Mouse (Mus musculus) heart, embryonic 11.5 days (tissue): Measurements from ENCODE around the gene Hsd17b2. TPM values are rescaled to one million over a fixed set of nuclear protein-coding genes. Genes with fewer than 3 reads are reported as not detected.

Experiments
- ATAC-seq: fragments of 200-750 bp; cut with Nextera tagmentation; replicated peaks from 2 replicates; pipeline ENCODE4 v1.8.0; 2017; ENCODE audit warnings: moderate library complexity; ENCODE audit not compliant: insufficient number of reproducible peaks, low FRiP score, low TSS enrichment
- H3K27ac ChIP-seq: fragments of 300-500 bp; sonication (generic); 2 replicates; pipeline ENCODE4 v1.5.1; 2014; ENCODE audit warnings: mild to moderate bottlenecking, low read depth, low read length
- H3K27me3 ChIP-seq: fragments of 300-500 bp; sonication (generic); 2 replicates; pipeline ENCODE4 v1.6.1; 2014; ENCODE audit warnings: mild to moderate bottlenecking, low read length, mixed read lengths; ENCODE audit not compliant: control insufficient read depth, insufficient read depth
- H3K36me3 ChIP-seq: fragments of 300-500 bp; sonication (generic); 2 replicates; pipeline ENCODE4 v1.6.1; 2014; ENCODE audit warnings: mild to moderate bottlenecking, low read length, moderate library complexity, mixed read lengths; ENCODE audit not compliant: control insufficient read depth, insufficient read depth
- H3K4me1 ChIP-seq: fragments of 300-500 bp; sonication (generic); 2 replicates; pipeline ENCODE4 v1.6.1; 2014; ENCODE audit warnings: low read length; ENCODE audit not compliant: control insufficient read depth, insufficient read depth
- H3K4me2 ChIP-seq: fragments of 300-500 bp; sonication (generic); 2 replicates; pipeline ENCODE4 v1.6.1; 2014; ENCODE audit warnings: mild to moderate bottlenecking, moderate library complexity
- H3K4me3 ChIP-seq: fragments of 300-500 bp; sonication (generic); 2 replicates; pipeline ENCODE4 v1.5.1; 2014; ENCODE audit warnings: low read depth, low read length
- H3K9ac ChIP-seq: fragments of 300-500 bp; sonication (generic); 2 replicates; pipeline ENCODE4 v1.6.1; 2014; ENCODE audit warnings: mild to moderate bottlenecking, low read depth, low read length, moderate library complexity
- H3K9me3 ChIP-seq: fragments of 300-500 bp; sonication (generic); replicated peaks from 2 replicates; pipeline ENCODE4 v1.6.1; 2016; ENCODE audit warnings: low read length; ENCODE audit not compliant: control insufficient read depth
- WGBS: fragments of 180-500 bp; shearing (Covaris S2); extraction: QIAGEN DNeasy Blood & Tissue Kit; methylation state at CpG from one replicate; pipeline ENCODE4 v1.1.7; 2014; ENCODE audit not compliant: insufficient replicate concordance; 5-methylcytosine and 5-hydroxymethylcytosine counted together
- polyA plus RNA-seq: library from polyadenylated mRNA; unstranded; fragments of >200 nt; fragmentation: Nextera tagmentation; extraction: Ambion mirVana; gene quantifications from 2 replicates; pipeline ENCODE4 v1.2.1, GENCODE M21; 2014

The Hsd17b2 gene
- polyA plus RNA-seq, 1 experiment from 2014 or later, result 0.34 TPM

DNA sequence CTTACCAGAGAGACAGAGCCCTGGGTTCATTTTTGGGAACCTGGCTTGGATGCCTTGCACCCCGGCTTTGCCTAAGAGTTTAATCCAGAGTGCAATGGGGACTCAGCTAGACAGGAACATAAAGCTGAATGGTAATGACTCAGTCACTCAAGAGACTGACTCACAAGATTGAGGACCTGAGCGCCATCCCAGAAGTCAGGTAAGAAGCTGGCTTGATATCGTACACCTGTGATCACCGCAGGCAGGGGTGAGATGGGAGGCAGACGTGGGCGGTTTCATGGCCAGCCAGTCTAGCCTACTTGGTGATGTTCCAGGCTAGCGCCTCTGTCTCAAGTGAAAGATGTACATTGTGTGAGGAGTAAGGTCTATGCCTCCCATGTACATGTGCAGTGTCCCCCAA, 81.3 kb downstream of the Hsd17b2 start:
- Histone ChIP-seq H3K36me3 (peaks cover 6% of the 10 kb centered on the region; the same call in 1 of the 2 replicates), H3K27ac (no peak overlapping the region), H3K27me3 (no peaks in the 10 kb centered on the region), H3K4me3 (no peak overlapping the region), H3K4me2 (no peak overlapping the region), H3K9ac (no peak overlapping the region), H3K4me1 (no peaks in the 10 kb centered on the region), H3K9me3 (0 out of 2 replicates have a peak, but pooled peaks cover 4% of the 10 kb centered on the region)
- ATAC-seq, result no peak
- 90% methylated on average over 7 of the region's 7 CpGs for WGBS

DNA sequence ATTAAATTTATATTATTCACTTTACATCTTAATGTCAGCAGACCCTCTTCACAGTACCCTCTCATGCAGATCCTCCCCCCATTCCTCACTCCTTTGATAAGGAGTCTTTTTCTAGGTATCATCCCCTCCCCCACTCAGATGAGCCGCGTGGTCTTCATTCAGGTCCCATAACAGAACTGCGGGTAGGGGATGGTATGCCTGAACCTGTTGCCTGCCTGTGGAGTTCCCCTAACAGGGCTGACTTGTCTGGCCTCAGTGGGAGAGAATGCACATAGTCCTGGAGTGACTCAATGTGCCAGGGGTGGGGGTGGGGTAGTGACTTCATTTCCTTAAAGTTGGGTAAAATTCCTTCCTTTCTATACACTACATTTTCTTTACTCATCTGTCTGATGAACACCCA, 84.7 kb downstream of the Hsd17b2 start:
- no peak overlapping the region for H3K27ac ChIP-seq
- no peak overlapping the region for H3K4me3 ChIP-seq
- WGBS, result 84% methylated on average over 3 of the region's 3 CpGs

DNA sequence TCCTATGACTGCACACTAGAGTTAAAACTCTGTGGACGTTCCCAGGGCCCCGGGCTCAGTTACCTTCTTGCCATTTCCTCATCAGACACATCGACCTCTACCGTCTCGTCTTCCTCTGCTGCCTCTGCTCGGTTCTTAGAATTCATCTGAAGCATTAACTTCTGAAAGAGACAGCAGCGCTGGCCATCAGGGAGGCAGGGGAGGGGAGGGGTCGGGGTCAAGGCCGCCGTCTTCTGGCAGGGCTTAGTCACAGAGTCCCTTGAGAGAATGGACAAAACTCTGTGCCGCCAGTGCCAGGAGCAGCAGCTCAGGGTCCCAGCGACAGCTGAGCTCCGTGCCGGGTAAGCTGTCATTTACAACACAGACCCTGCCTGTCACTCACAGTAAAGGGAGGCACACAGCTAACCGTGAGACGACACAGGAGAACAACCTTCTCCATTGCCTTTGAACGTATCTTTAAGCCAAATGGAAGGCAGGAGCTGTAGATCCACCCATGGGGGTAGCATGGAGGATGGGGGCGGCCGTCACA, 91.0 kb downstream of the Hsd17b2 start:
- no peak overlapping the region for H3K9ac ChIP-seq
- no peak overlapping the region for H3K4me3 ChIP-seq
- H3K27ac ChIP-seq, result no peak overlapping the region
- H3K4me1 ChIP-seq, result no peaks in the 10 kb centered on the region
- H3K27me3 ChIP-seq, result no peaks in the 10 kb centered on the region
- H3K36me3 ChIP-seq, result peaks cover 34% of the 10 kb centered on the region
- WGBS, result 88% methylated on average over 19 of the region's 19 CpGs
- H3K9me3 ChIP-seq, result no peaks in the 10 kb centered on the region
- no peak for ATAC-seq
- H3K4me2 ChIP-seq, result no peak overlapping the region

More for the DNA sequence above, 84.7 kb downstream of the Hsd17b2 start:
- no peaks in the 10 kb centered on the region for H3K27me3 ChIP-seq
- H3K9ac ChIP-seq, result no peak overlapping the region
- no peak overlapping the region for H3K4me2 ChIP-seq
- ATAC-seq, result no peak
- H3K9me3 ChIP-seq, result 0 out of 2 replicates have a peak, but pooled peaks cover 4% of the 10 kb centered on the region
- H3K36me3 ChIP-seq, result peaks cover 16% of the 10 kb centered on the region
- no peaks in the 10 kb centered on the region for H3K4me1 ChIP-seq

DNA sequence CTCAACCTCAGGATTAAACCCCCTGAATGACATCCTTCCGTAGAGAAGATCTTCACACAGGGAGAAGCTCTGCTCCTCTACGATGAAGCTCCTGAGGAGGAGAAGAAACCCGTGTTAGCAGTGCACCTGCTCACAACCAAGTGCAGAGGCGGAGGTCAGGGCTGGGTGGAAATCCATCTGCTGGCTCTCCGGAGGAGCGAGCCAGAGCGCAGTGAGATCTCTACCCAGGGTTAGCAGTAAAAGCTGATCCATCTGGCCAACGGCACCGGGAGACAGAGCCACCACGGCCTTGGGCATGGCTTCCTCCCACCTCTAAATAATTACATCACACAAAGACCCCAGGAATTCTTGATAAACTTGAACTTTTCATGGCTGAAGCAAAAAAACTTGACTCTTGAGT, 92.9 kb downstream of the Hsd17b2 start:
- Histone ChIP-seq H3K27me3 (no peaks in the 10 kb centered on the region), H3K9me3 (no peaks in the 10 kb centered on the region), H3K4me3 (no peak overlapping the region), H3K36me3 (peaks cover 24% of the 10 kb centered on the region), H3K4me1 (no peaks in the 10 kb centered on the region), H3K27ac (no peak overlapping the region), H3K4me2 (no peak overlapping the region), H3K9ac (no peak overlapping the region)
- no peak for ATAC-seq
- 90% methylated on average over 10 of the region's 10 CpGs for WGBS

DNA sequence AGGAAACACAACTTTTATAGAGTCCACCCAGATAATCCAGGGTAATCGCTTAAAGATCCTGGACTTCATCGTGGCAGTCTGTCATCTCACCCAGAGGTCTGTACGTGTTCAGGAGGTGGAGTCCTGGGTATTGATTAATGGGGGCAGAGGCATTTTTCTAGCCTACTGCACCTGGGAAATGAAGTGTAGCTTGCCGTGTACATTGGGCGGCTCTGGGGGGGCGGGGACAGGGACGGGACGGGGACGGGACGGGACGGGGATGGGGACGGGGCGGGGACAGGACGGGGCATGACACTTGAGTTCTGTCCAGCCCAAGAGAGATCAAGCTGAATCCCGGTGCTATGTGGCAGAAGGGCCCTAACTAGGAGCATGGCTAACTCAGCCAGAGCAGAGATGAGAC, 94.8 kb downstream of the Hsd17b2 start:
- Histone ChIP-seq H3K27me3 (no peaks in the 10 kb centered on the region), H3K4me3 (no peak overlapping the region), H3K4me1 (peaks cover 11% of the 10 kb centered on the region), H3K36me3 (peaks cover 20% of the 10 kb centered on the region), H3K4me2 (no peak overlapping the region), H3K27ac (no peak overlapping the region), H3K9ac (no peak overlapping the region), H3K9me3 (no peaks in the 10 kb centered on the region)
- ATAC-seq, result no peak
- WGBS, result 92% methylated on average over 15 of the region's 15 CpGs

DNA sequence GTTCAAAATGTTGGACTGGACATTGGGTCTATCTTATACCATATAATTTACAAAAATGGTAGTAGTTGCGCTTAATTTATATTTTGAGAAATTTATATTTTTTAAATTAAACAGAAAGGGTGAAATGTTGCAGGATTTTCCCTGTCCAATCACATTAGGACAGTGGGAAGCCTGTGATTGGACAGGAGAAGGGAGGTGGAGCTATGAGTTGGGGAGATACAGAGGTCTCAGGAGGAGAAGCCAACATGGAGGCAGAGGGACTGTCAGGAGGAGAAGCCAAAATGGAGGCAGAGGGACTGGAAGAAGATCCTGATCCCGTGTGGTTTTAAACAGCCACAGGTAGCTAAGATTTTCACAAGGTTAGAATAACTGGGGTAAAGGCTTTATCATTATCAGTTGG, 96.4 kb downstream of the Hsd17b2 start:
- Histone ChIP-seq H3K4me2 (no peak overlapping the region), H3K27me3 (no peaks in the 10 kb centered on the region), H3K27ac (no peak overlapping the region), H3K36me3 (peaks cover 17% of the 10 kb centered on the region), H3K4me3 (no peak overlapping the region), H3K9ac (no peak overlapping the region), H3K4me1 (peaks cover 16% of the 10 kb centered on the region), H3K9me3 (no peaks in the 10 kb centered on the region)
- 93% methylated on average over 2 of the region's 2 CpGs for WGBS
- ATAC-seq, result no peak

DNA sequence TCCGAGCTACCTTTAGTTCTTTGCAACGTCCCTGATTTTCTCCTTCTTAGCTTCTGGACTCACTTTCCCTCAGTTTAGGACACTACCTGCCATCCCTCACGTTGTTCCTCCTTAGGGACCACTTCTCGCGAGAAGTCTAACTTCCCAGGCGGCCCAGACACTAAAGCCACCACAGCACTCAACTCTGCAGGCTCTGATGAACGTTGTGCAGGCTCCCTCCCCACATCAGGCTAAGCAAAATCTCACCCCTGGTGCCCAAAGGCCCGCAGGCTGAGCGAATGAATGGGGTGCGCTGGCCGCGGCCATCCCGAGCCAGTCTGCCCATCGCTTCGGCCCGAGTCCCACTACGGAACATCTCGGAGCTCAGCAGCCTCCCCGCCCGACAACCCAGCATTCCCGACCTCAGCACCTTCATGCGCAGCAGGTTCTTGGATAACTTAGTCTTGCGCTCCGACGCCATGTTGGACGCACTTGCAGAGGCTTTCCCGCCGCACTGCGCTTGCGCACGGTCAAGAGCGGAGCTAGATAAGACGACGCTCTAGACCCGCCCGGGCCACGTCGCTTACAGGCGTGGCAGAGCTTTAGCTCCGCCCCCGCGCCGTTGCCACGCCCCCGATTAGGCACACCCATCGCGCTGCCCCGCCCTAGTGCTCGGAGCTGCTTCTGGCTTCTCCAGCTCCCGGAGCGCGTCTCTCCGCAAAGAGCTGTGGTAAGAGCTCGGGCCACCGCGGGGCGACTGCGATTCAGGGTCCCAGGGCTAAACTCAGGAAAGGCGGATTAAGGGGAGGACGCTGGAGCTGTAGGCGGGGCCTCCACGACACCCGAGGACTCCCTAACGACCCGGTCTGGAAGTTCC, 100.0 kb downstream of the Hsd17b2 start, which contains the start of gene Mphosph6:
Gene Mphosph6 (minus strand): TSS at position 501 of the 856 bp plus-strand sequence.
- H3K27me3 ChIP-seq, result no peaks in the 10 kb centered on the region
- peak within 1 kb of the TSS; percentile 76 for H3K4me3 ChIP-seq
- no peaks in the 10 kb centered on the region for H3K9me3 ChIP-seq
- H3K4me1 ChIP-seq, result peaks cover 16% of the 10 kb centered on the region
- no peaks in the 10 kb centered on the region; the same call in none of the 2 replicates for H3K36me3 ChIP-seq
- H3K27ac ChIP-seq, result peak within 1 kb of the TSS; percentile 95
- ATAC-seq, result peak; percentile 99
- H3K4me2 ChIP-seq, result peak within 1 kb of the TSS; percentile 86
- WGBS, result under 1% methylated on average over 65 of the region's 65 CpGs
- peak within 1 kb of the TSS; percentile 95 for H3K9ac ChIP-seq

DNA sequence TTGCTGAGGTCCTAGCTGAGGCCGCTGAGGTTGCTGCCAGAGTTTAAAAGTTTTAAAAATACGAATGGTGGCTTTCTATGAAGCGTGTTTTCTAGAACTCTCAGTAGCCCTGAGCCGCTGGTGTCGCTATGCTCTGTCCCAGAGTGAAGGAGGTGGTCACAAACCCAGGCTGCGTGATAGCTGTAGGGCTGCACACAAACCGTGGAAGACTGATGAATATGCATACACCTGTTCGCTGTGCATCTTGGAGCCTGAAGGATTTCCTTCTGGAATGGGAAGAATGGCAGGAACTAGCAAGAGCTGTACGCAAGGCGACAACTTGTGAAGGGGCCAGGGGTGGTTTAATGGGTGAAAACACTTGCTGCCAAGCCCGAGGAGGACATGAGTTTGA, 100.6 kb downstream of the Hsd17b2 start:
- Histone ChIP-seq H3K27ac (peak overlapping the region; percentile 95), H3K4me2 (peak overlapping the region; percentile 86), H3K9ac (peak overlapping the region; percentile 95), H3K4me3 (peak overlapping the region; percentile 76), H3K36me3 (no peaks in the 10 kb centered on the region; the same call in none of the 2 replicates), H3K9me3 (no peaks in the 10 kb centered on the region), H3K27me3 (no peaks in the 10 kb centered on the region), H3K4me1 (peaks cover 16% of the 10 kb centered on the region)
- ATAC-seq, result 0 out of 2 replicates have a peak, but pooled peaks have one; percentile 20
- 2% methylated on average over 11 of the region's 11 CpGs for WGBS
